Mouse (Mus musculus) testis, adult 2 months (tissue): Measurements from ENCODE around the gene Gm1123.

ENCODE experiments used
- CTCF ChIP-seq: fragments of 200-500 bp; IDR thresholded peaks from 2 replicates; pipeline ENCODE4 v1.5.1; 2012; ENCODE audit warnings: low read depth, mild to moderate bottlenecking, inconsistent platforms, low read length, moderate library complexity; ENCODE audit not compliant: control insufficient read depth, insufficient read depth, insufficient replicate concordance
- POLR2A ChIP-seq: fragments of 200-500 bp; IDR thresholded peaks from 2 replicates; pipeline ENCODE4 v1.6.1; 2012; ENCODE audit warnings: low read depth, mild to moderate bottlenecking, inconsistent platforms, low read length, moderate library complexity; ENCODE audit not compliant: control insufficient read depth

DNA sequence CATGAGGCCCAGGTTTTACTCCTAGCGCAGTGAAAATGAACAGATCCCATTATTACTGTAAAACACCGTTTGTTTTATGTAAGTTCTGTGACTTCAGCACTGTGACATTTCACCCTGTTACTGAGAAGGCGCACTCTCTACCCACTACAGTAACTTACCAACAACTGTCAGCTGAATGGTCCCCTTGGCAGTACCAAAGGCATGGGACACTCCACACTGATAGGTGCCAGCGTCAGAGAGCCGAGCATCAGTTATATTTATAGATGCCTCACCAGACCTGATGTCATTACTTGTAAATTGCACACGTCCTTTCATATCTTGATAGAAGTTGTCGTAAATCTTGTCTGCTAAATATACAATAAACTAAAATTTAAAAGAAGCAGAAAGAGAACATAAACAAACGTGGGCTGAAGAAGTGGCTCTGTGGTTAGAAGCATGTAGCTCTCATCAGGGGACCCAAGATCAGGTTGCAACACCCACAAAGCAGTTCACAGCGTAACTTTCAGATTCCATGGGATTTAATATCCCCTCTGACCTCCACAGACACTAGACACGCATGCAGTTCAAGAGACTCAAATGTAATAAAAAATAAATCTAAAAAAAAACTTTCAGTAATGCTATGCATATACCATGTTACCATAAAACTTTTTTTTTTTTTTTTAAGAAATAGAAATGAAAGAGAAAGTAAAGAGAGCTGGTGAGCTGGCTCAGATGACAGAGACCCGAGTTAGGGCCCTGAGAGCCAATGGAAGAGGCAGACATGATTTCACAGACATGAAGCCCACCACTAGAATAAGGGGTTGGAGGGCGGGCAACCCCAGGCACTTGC is 26.2 kb downstream of the Gm1123 start:
- no peak for TF ChIP-seq POLR2A
- no peak for TF ChIP-seq CTCF
